Mouse (Mus musculus) 3134 (cell line): Measurements from ENCODE around the gene Zfp668.

Experiments used
- DNase-seq: peaks from one replicate; pipeline ENCODE4 v3.0.0-alpha.2; 2011; ENCODE audit warnings: low spot score; ENCODE audit not compliant: insufficient read length; ENCODE audit errors: extremely low read depth

Gene Zfp668

GRCm38 (mm10) chr7:127813821-127814220 lies 62.8 kb downstream of the Zfp668 start:
- no peak for DNase-seq
